Mouse (Mus musculus) lung, embryonic 16.5 days (tissue): Measurements from ENCODE around the gene Wdr72. TPM values are rescaled to one million over a fixed set of nuclear protein-coding genes. Genes with fewer than 3 reads are reported as not detected.
A peak's percentile ranks its signal among the peaks of the same experiment; 100 is the strongest.

ENCODE experiments used
- ATAC-seq: fragments of 200-750 bp; cut with Nextera tagmentation; 2 replicates; pipeline ENCODE4 v1.8.0; 2017; ENCODE audit warnings: low read depth, mild to moderate bottlenecking, moderate library complexity
- H3K27ac ChIP-seq: fragments of 300-500 bp; sonication (generic); 2 replicates; pipeline ENCODE4 v1.5.1; 2014; ENCODE audit warnings: mild to moderate bottlenecking, control low read depth, low read length
- H3K27me3 ChIP-seq: fragments of 300-500 bp; sonication (generic); 2 replicates; pipeline ENCODE4 v1.6.1; 2014; ENCODE audit warnings: low read depth, low read length, mixed read lengths; ENCODE audit not compliant: control insufficient read depth, insufficient read depth
- H3K36me3 ChIP-seq: fragments of 300-500 bp; sonication (generic); 2 replicates; pipeline ENCODE4 v1.6.1; 2014; ENCODE audit warnings: low read length; ENCODE audit not compliant: control insufficient read depth, insufficient read depth
- H3K4me1 ChIP-seq: fragments of 300-500 bp; sonication (generic); replicated peaks from 2 replicates; pipeline ENCODE4 v1.6.1; 2014; ENCODE audit warnings: low read length, mixed read lengths; ENCODE audit not compliant: control insufficient read depth, insufficient read depth
- H3K4me2 ChIP-seq: fragments of 300-500 bp; sonication (generic); 2 replicates; pipeline ENCODE4 v1.6.1; 2014; ENCODE audit warnings: low read depth, low read length, control low read depth
- H3K4me3 ChIP-seq: fragments of 300-500 bp; sonication (generic); 2 replicates; pipeline ENCODE4 v1.5.1; 2014; ENCODE audit warnings: mild to moderate bottlenecking, low read length, control low read depth
- H3K9ac ChIP-seq: fragments of 300-500 bp; sonication (generic); 2 replicates; pipeline ENCODE4 v1.6.1; 2014; ENCODE audit warnings: low read length, control low read depth
- H3K9me3 ChIP-seq: fragments of 300-500 bp; sonication (generic); 2 replicates; pipeline ENCODE4 v1.6.1; 2016; ENCODE audit warnings: low read length; ENCODE audit not compliant: control insufficient read depth
- WGBS: fragments of 180-500 bp; shearing (Covaris S2); extraction: QIAGEN DNeasy Blood & Tissue Kit; methylation state at CpG from one replicate; pipeline ENCODE4 v1.1.7; 2014; 5-methylcytosine and 5-hydroxymethylcytosine counted together
- polyA plus RNA-seq: library from polyadenylated mRNA; unstranded; fragments of >200 nt; fragmentation: Nextera tagmentation; extraction: Ambion mirVana; gene quantifications from 2 replicates; pipeline ENCODE4 v1.2.1, GENCODE M21; 2015

The Wdr72 gene
- 0.59 and 0.64 TPM in 2 replicates for polyA plus RNA-seq

DNA sequence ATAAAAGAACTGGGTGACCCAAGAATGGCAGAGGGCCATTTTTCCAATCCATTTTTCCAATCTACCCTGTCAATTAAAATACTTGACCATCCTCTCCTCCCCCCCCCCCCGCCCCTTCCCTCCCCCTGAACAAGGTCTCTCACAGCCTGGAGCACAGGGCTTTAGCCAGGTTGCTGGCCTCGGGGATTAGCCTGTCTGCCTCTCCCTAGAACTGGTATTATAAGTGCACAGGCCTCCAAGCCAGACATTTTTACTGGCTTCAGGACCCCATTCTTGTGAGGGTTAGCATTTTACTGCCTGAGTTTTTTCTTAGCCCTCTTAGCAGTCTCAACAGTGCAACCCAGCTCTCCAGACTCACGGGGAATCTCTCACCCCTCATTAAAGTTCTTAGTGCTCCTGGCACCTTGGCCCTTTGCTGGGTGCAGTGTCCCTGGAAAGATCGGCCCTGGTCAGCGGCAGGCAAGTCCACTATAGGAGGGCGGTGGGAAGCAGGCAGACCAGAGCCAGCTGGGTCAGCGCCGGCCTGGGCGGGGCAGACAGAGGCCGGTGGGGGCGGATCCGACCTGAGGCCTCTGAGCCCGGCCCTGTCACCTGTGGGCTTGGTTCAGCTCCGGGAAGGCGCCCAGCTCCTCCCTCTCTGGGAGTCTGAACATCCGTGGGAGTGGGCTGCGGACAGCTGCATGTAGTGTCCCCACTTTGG is at the start of gene Wdr72:
Gene Wdr72, plus strand, starts transcription at position 596 of the 700 bp plus-strand sequence.
- H3K27me3 ChIP-seq, result no peaks in the 10 kb centered on the region
- ATAC-seq, result peak; percentile 66
- no peak within 1 kb of the TSS for H3K27ac ChIP-seq
- peak within 1 kb of the TSS; percentile 53 for H3K4me2 ChIP-seq
- no peaks in the 10 kb centered on the region for H3K36me3 ChIP-seq
- peak within 1 kb of the TSS; percentile 57 for H3K9ac ChIP-seq
- WGBS, result 3% methylated on average over 16 of the region's 17 CpGs
- no peaks in the 10 kb centered on the region; the same call in none of the 2 replicates for H3K4me1 ChIP-seq
- H3K4me3 ChIP-seq, result peak within 1 kb of the TSS; percentile 44
- H3K9me3 ChIP-seq, result no peaks in the 10 kb centered on the region

DNA sequence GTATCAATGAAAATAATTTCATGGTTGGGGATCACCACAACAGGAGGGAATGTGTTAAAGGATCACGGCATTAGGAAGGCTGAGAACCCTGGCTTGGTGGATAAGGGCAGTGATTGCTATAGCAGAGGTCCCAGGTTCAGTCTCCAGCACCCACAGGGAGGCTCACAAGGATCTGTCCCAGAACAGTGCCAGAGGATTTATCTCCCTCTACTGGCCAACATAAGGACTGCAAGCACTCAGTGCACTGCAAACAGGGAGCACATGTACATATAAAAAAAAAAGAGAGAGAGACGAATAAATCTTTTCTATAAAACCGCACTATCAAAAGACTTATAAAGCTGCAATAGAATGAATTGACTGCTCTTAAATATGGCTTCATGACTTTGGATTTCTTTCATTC is 43.9 kb upstream of the Wdr72 start:
- Histone ChIP-seq H3K27ac (no peak overlapping the region), H3K4me2 (no peak overlapping the region), H3K9me3 (no peaks in the 10 kb centered on the region), H3K4me3 (no peak overlapping the region), H3K36me3 (no peaks in the 10 kb centered on the region), H3K4me1 (no peaks in the 10 kb centered on the region), H3K27me3 (no peaks in the 10 kb centered on the region), H3K9ac (no peak overlapping the region)
- 78% methylated on average over 3 of the region's 3 CpGs for WGBS
- ATAC-seq, result no peak

- Histone ChIP-seq H3K27ac (no peak overlapping the region), H3K4me2 (no peak overlapping the region), H3K4me3 (no peak overlapping the region), H3K9me3 (no peaks in the 10 kb centered on the region), H3K4me1 (no peaks in the 10 kb centered on the region), H3K9ac (no peak overlapping the region), H3K27me3 (no peaks in the 10 kb centered on the region), H3K36me3 (no peaks in the 10 kb centered on the region)
- 48% methylated on average over 10 of the region's 10 CpGs for WGBS
- no peak for ATAC-seq
These were observed 43.4 kb upstream of the Wdr72 start for GRCm38 (mm10) chr9:74066766-74067165.

GRCm38 (mm10) chr9:74075958-74076357 is 34.2 kb upstream of the Wdr72 start:
- H3K27me3 ChIP-seq, result no peaks in the 10 kb centered on the region
- H3K9ac ChIP-seq, result no peak overlapping the region
- H3K4me3 ChIP-seq, result no peak overlapping the region
- no peak overlapping the region for H3K4me2 ChIP-seq
- WGBS, result 60% methylated on average over 2 of the region's 2 CpGs
- H3K9me3 ChIP-seq, result no peaks in the 10 kb centered on the region
- H3K4me1 ChIP-seq, result no peaks in the 10 kb centered on the region
- H3K27ac ChIP-seq, result no peak overlapping the region
- H3K36me3 ChIP-seq, result no peaks in the 10 kb centered on the region
- ATAC-seq, result no peak

DNA sequence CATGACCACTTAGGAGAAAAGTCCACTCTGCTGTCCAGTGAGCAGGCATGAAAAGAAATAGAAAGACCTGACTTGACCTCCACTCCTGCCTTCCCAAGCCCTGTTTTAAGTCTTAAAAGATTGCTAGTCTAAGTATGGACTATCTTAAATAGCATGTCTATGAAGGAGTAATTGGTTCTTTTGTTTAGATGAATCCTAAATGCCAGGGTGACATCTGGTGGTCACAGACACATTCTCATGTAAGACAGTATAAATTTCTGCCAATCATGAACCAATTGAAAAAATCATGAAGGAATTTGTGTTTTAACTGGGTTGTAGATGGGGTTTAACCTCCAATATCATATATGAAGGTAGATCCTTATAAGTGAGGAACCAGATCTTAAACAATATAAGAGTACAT is 31.7 kb upstream of the Wdr72 start:
- no peak for ATAC-seq
- no peaks in the 10 kb centered on the region for H3K27me3 ChIP-seq
- H3K27ac ChIP-seq, result no peak overlapping the region
- H3K9ac ChIP-seq, result no peak overlapping the region
- H3K4me2 ChIP-seq, result no peak overlapping the region
- H3K4me3 ChIP-seq, result no peak overlapping the region
- no peaks in the 10 kb centered on the region for H3K9me3 ChIP-seq
- no peaks in the 10 kb centered on the region for H3K4me1 ChIP-seq
- no peaks in the 10 kb centered on the region for H3K36me3 ChIP-seq

DNA sequence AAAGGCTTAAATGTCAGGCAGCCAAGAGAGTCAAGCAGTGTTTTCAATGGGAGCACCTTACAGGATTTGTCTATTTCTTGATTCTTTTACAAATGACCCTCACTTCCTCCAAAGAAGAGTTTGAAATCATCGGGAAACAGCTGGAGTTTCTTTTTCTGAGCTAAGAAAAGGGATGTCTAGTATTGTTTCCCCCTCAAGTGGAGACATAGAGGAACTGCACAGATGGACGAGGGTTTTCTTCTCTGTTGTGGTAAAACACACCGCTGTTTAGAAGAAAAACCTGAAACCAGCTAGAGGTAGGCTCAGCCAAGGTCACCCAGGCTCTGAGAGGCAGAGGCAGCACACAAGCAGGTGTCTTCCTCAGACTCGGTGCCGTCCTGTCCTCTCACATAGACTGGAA is 29.9 kb upstream of the Wdr72 start:
- H3K4me3 ChIP-seq, result no peak overlapping the region
- 32% methylated on average over 5 of the region's 5 CpGs for WGBS

GRCm38 (mm10) chr9:74101591-74101990 is 8.6 kb upstream of the Wdr72 start:
- Histone ChIP-seq H3K9me3 (no peaks in the 10 kb centered on the region), H3K4me1 (no peaks in the 10 kb centered on the region), H3K27me3 (no peaks in the 10 kb centered on the region), H3K9ac (no peak overlapping the region), H3K27ac (no peak overlapping the region), H3K4me2 (no peak overlapping the region), H3K36me3 (no peaks in the 10 kb centered on the region), H3K4me3 (no peak overlapping the region)
- no peak for ATAC-seq

More for the DNA sequence above, 29.9 kb upstream of the Wdr72 start:
- no peak overlapping the region for H3K9ac ChIP-seq
- no peaks in the 10 kb centered on the region for H3K4me1 ChIP-seq
- peak overlapping the region; percentile 28; the same call in 1 of the 2 replicates for H3K4me2 ChIP-seq
- ATAC-seq, result no peak; the same call in 1 of the 2 replicates
- H3K36me3 ChIP-seq, result no peaks in the 10 kb centered on the region
- H3K9me3 ChIP-seq, result no peaks in the 10 kb centered on the region
- H3K27ac ChIP-seq, result no peak overlapping the region
- H3K27me3 ChIP-seq, result no peaks in the 10 kb centered on the region

DNA sequence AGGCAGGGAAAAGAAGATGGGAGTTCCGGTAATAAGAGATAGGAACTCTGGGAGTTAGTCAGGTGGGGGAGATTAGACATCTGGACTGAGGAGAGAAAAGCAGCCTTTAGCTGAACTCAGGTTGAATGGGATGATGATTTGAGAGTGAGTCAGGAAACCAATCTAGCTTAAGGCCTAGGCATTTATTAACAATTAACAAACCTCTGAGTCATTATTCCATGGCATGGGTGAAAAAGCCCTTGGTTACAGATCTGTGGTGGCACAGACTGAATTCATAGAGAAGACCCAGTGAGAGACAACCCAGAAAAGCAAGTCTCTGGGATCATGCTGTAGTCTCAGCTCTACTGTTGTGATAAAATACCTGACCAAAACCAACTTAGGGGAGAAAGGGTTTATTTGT is 7.5 kb upstream of the Wdr72 start:
- Histone ChIP-seq H3K4me2 (no peak overlapping the region), H3K9ac (no peak overlapping the region), H3K4me3 (no peak overlapping the region), H3K27me3 (no peaks in the 10 kb centered on the region), H3K27ac (no peak overlapping the region), H3K4me1 (no peaks in the 10 kb centered on the region), H3K9me3 (no peaks in the 10 kb centered on the region), H3K36me3 (no peaks in the 10 kb centered on the region)
- ATAC-seq, result no peak
- WGBS, result 88% methylated on average over 1 of the region's 1 CpGs

DNA sequence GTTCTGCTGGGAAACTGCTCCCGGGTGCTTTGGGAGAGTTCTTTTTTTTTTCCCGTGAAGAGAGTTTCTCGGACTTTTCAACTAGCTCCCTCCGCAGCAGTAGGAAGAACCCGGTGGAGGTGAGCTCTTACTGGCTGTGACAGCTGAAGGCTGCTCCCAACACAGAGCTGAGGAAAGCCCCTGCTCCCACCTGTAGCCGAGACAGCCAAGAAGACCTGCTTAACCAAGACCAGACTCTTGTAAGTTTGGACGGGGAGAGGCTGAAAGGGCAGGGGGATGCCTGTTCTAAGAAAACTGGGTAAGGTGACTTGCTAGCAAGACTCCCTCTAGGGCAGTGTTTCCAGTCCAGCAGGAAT is 283 bp downstream of the Wdr72 start:
- H3K9ac ChIP-seq, result peak overlapping the region; percentile 57
- no peaks in the 10 kb centered on the region for H3K27me3 ChIP-seq
- 3% methylated on average over 7 of the region's 7 CpGs for WGBS
- H3K9me3 ChIP-seq, result no peaks in the 10 kb centered on the region
- H3K36me3 ChIP-seq, result no peaks in the 10 kb centered on the region
- H3K4me3 ChIP-seq, result peak overlapping the region; percentile 44
- no peak overlapping the region for H3K27ac ChIP-seq
- H3K4me1 ChIP-seq, result no peaks in the 10 kb centered on the region; the same call in none of the 2 replicates
- H3K4me2 ChIP-seq, result peak overlapping the region; percentile 53
- no peak for ATAC-seq
